Mouse (Mus musculus): ENCODE data around the gene Habp4.

GRCm38 (mm10) chr13:64205186-64205585 lies 43.6 kb downstream of the Habp4 start:
- no peak for TF ChIP-seq CTCF (IDR thresholded peaks at IDR 0.05; ENCODE audit: control insufficient read depth, insufficient read depth, insufficient read length)
- TF ChIP-seq MYOG (IDR thresholded peaks at IDR 0.05; ENCODE audit: control insufficient read depth, extremely low read depth, insufficient read length) = no peak
- TF ChIP-seq MAX (IDR thresholded peaks at IDR 0.05) = no peak
